Mouse (Mus musculus): ENCODE results near the gene Fam217b.

Fam217b gene

DNA sequence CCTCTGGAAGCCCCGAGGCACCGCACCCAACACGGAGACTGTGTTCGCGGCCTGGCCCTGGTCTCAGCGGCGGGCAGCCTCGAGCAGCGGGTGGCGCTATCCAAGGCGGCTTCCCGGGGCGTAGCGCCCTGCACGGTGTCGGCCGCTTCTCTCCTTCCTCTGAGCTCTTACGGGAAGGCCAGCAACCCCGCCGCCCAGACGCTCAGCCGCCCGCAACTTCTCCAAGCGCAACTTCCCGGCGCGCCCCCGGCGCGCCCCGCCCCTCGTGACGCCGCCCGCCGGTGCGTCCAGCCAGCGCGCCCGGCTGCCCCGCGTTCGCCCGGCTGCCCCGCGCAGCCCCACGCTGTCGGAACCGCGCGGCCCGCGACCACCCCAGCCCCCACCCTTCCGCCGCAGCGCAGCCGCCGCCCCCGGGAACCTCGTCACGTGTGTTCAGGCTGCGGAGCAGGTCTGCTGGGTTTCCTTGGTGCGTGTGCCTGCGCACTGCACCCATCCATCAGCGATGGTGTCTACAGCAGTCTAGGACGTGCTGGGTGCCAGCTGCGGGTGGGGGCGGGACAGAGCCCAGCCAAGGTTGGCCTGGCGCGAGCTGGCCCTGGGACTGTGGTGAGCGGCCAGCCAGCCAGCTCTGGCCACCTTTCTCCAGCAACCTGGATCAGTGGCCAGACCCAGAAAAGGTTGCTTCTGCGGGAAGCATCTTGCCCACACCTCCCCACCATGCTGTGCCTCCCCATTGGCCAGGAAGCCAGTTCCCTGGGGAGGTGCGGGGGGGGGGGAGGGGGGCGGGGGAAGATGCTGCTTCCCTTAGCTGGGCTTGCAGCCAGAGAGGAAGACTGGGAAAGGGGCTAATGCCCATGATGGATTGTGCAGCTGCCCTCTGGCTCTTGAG is at the start of gene Fam217b, which contains the start of gene Ppp1r3d:
Gene Fam217b (plus strand): TSS at position 264 of the 889 bp plus-strand sequence.
Gene Ppp1r3d (minus strand): TSS at position 212 of the 889 bp plus-strand sequence.
- DNase-seq (ENCODE audit: low spot score in 2 of 2): no peak

- DNase-seq (ENCODE audit: low spot score in 2 of 2): no peak
Observed at GRCm38 (mm10) chr2:178407053-178407815, 7.1 kb upstream of the Fam217b start, which contains the start of gene Sycp2. TSS of gene Sycp2 (minus strand) at chr2:178407685.

DNA sequence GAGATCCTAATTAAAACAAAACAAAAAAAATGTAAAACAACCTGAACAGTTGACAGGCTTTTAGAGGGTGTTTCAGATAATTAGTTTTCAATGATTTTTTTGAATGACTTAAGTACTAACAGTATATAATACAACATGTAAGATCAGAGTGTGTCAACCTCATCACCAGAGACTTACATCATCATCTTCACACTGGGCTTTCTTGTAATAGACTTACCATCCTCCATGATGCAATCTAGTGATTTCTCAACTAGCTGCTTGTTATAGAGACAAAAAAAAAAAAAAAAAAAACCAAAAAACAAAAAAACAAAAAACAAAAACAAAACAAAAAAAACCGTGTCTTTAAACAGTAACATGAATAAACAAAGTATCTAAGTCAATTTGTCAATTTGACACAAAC is 5.3 kb upstream of the Fam217b start:
- no peak for DNase-seq (ENCODE audit: low spot score in 2 of 2)

- no peak for DNase-seq (ENCODE audit: low spot score in 2 of 2)
Observed at GRCm38 (mm10) chr2:178410286-178410685, 4.0 kb upstream of the Fam217b start.

- no peak for DNase-seq (ENCODE audit: low spot score in 2 of 2)
Observed at GRCm38 (mm10) chr2:178412598-178412997, 1.7 kb upstream of the Fam217b start.

- no peak for DNase-seq (ENCODE audit: low spot score in 2 of 2)
Observed at GRCm38 (mm10) chr2:178413081-178413480, 1.2 kb upstream of the Fam217b start.

- no peak for DNase-seq (ENCODE audit: low spot score in 2 of 2)
Observed at GRCm38 (mm10) chr2:178413481-178414260, 653 bp upstream of the Fam217b start.

GRCm38 (mm10) chr2:178415150-178415448 is 775 bp downstream of the Fam217b start:
- no peak for DNase-seq (ENCODE audit: low spot score in 2 of 2)

DNA sequence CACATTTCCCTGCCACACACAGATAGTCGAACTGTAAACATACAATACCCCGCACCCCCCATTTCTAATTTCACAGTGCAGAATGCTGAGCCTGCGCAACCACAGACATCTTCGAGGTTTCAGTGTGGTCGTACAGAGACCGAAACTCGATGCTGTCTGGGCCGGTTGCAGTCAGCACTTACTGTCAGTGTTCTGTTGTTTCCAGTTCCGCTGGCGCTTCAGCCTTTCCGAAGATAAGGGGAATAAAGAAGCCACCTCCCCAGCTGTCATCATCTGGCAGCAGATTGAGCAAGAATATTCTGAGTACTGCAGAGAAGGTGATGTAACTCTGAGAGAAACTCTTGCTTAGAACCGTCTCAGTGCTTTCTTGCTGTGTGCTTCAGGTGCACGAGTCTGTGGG is 2.1 kb downstream of the Fam217b start:
- DNase-seq (ENCODE audit: low spot score in 2 of 2): no peak

- no peak for DNase-seq (ENCODE audit: low spot score in 2 of 2)
Observed at GRCm38 (mm10) chr2:178416970-178417369, 2.6 kb downstream of the Fam217b start.

GRCm38 (mm10) chr2:178420576-178420975 is 6.3 kb downstream of the Fam217b start:
- DNase-seq (ENCODE audit: low spot score in 2 of 2): no peak

DNA sequence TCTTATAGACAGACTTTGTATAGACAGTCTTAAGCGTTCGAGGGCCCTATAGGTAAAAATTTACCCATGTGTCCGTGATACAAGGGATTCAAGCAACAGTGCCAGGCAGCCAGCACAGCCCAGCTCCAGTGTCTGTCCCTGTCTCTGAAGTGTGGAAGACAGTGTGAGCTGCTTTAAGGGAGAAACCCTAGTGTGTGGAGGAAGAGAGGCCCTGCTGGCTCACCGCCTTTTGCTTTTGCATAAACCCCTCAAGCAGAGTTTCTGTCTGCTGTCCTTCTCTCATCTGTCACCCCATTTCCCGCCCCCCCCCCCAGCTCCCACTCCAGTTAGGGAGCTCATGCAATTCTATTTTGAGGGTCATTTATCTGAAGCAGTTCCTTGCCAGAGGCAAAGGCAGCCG is 7.3 kb downstream of the Fam217b start:
- no peak for DNase-seq (ENCODE audit: low spot score in 2 of 2)

GRCm38 (mm10) chr2:178422186-178422585 is 7.9 kb downstream of the Fam217b start:
- DNase-seq (ENCODE audit: low spot score in 2 of 2): no peak

- no peak for DNase-seq (ENCODE audit: low spot score in 2 of 2)
Observed at GRCm38 (mm10) chr2:178423223-178423622, 8.9 kb downstream of the Fam217b start.

DNA sequence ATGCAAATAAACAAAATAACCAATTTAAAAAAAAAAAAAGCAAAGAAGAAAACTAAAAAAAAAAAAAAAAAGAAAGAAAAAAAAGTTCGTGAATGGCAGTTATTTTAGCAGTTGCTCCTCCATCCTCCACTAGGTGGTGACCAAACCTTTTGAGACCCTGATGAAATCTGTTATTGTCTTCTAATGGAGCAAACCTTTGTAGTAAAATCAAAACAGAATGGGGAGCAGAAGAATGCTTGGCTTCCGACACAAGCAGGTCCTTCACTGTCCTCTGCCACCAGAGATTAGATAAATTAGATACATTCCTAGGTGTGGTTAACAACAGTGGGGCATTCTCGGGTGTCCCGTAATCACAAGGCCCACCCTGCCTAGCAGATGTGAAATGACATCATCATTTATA is 11.9 kb downstream of the Fam217b start:
- no peak for DNase-seq (ENCODE audit: low spot score in 2 of 2)

- DNase-seq (ENCODE audit: low spot score in 2 of 2): no peak
Observed at GRCm38 (mm10) chr2:178427181-178427580, 12.9 kb downstream of the Fam217b start.

DNA sequence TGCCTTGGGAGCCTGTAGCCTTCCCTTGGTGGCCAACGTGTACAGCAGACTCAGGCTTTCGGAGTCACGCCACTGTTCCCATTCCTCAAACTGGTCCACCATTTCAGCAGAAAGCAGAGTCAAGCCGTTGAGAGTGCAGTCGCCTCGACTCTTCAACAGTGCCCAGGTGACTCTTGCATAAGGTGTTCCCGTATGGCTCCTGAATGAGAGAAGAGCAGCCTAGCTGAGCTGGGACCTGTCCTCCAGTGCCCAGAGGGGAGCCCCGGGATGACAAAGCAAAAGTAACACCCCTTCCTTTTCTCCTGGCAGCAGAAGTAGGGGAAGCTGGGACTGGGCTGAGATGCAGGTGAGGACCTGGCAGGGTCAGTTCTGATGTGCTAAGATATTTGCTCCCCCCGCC is 13.9 kb downstream of the Fam217b start:
- DNase-seq (ENCODE audit: low spot score in 2 of 2): no peak

GRCm38 (mm10) chr2:178428676-178429075 is 14.4 kb downstream of the Fam217b start:
- no peak for DNase-seq (ENCODE audit: low spot score in 2 of 2)

- DNase-seq (ENCODE audit: low spot score in 2 of 2): no peak
Observed at GRCm38 (mm10) chr2:178429426-178429825, 15.1 kb downstream of the Fam217b start.

DNA sequence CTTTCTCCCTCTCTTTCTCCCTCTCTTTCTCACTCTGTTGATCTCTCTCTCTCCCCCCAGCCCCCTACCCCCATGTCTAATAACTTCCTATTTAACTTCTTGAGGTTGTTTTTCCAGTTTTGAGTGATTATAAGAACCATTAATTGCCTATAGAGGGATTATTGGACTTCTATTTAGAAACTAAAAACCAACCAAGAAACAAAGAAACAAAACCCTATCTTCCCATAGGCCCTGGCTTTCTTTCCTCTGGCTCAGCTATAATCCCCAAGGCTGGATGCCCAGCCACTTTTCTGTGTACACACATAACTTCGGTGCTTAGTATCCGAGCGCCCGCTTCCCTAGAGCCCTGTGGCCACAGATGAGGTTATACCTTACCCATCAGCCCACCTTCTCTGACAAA is 15.9 kb downstream of the Fam217b start, which contains the start of gene Cdh26:
Gene Cdh26 (plus strand): TSS at position 301 of the 400 bp plus-strand sequence.
- DNase-seq (ENCODE audit: low spot score in 2 of 2): no peak

DNA sequence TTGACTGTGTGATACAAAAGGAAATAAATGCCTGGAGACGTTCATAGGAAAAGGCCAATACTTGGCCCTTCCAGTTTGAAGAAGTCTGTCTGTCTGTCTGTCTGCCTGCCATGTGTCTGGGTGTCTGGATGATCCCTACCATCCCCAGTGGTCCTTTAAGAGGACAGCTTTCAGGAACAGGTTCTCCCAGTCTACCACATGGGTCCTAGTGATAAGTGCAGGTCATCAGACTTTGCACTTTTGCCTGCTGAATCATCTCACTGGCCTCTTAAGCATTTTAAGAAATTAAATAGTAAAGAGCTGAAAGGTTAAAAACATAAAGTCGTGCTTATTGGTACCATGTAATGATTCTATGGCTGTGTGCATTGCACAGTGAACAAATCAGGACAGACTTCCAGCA is 19.2 kb downstream of the Fam217b start:
- DNase-seq (ENCODE audit: low spot score in 2 of 2): no peak

DNA sequence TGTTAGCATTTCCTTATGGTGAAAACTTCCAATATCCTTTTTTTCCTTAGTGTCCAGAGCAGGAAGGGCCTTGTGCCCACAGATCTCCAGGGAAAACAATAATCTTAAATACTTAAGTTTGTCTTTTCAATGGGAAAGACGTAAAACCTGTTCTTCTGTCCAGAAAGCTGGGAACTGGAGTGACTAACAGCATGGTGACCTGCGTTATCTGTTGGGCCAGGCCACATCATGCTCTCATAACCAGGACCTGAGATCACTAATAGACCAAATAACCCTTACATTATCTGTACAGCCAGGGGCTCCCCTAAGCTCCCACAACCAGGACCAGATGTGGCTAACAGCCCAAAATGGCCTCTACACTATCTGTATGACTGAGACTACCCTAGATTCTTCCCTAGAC is 19.6 kb downstream of the Fam217b start:
- no peak for DNase-seq (ENCODE audit: low spot score in 2 of 2)

All from spleen, postnatal 14 days (tissue).